Mouse (Mus musculus) mouse trophoblast stem cell (cell line): ENCODE results near the gene Tmem259.

Source experiments
- in situ Hi-C, 2 experiments: fragments of 300-500 bp; cut with MseI, MboI; formaldehyde crosslinking; loops; 2 replicates in 1 of 2; 3 replicates in 1 of 2; pipeline ENCODE4 v1.15.1; 2025

Tmem259 gene

GRCm38 (mm10) chr10:79984195-79984816, at the start of gene Tmem259:
TSS of gene Tmem259 (minus strand) at chr10:79984330.
- in situ Hi-C loops, result no loop called here

GRCm38 (mm10) chr10:80032799-80033480, 48.8 kb upstream of the Tmem259 start:
- in situ Hi-C loops, result no loop called here

- in situ Hi-C loops, result no loop called here
Observed at GRCm38 (mm10) chr10:80030736-80031135, 46.6 kb upstream of the Tmem259 start.

- in situ Hi-C loops, result no loop called here
Observed at GRCm38 (mm10) chr10:80030191-80030590, 46.1 kb upstream of the Tmem259 start.

GRCm38 (mm10) chr10:80028521-80028846, 44.4 kb upstream of the Tmem259 start:
- in situ Hi-C loops, result no loop called here

- in situ Hi-C loops, result no loop called here
Observed at GRCm38 (mm10) chr10:80027681-80028520, 43.8 kb upstream of the Tmem259 start.

GRCm38 (mm10) chr10:80025889-80026288, 41.8 kb upstream of the Tmem259 start:
- in situ Hi-C loops, result no loop called here

- in situ Hi-C loops, result no loop called here
Observed at GRCm38 (mm10) chr10:80025463-80025862, 41.3 kb upstream of the Tmem259 start.

- in situ Hi-C loops, result no loop called here
Observed at GRCm38 (mm10) chr10:80025044-80025347, 40.9 kb upstream of the Tmem259 start.

- in situ Hi-C loops, result no loop called here
Observed at GRCm38 (mm10) chr10:80024229-80025043, 40.3 kb upstream of the Tmem259 start.

GRCm38 (mm10) chr10:80023758-80024157, 39.6 kb upstream of the Tmem259 start:
- in situ Hi-C loops, result no loop called here

GRCm38 (mm10) chr10:80022806-80023205, 38.7 kb upstream of the Tmem259 start:
- in situ Hi-C loops, result no loop called here

- in situ Hi-C loops, result no loop called here
Observed at GRCm38 (mm10) chr10:80022164-80022563, 38.0 kb upstream of the Tmem259 start.

GRCm38 (mm10) chr10:80021320-80021641, 37.2 kb upstream of the Tmem259 start:
- in situ Hi-C loops, result no loop called here

- in situ Hi-C loops, result no loop called here
Observed at GRCm38 (mm10) chr10:80020603-80021319, 36.6 kb upstream of the Tmem259 start.

GRCm38 (mm10) chr10:80020191-80020590, 36.1 kb upstream of the Tmem259 start:
- in situ Hi-C loops, result no loop called here

GRCm38 (mm10) chr10:80019471-80020131, 35.5 kb upstream of the Tmem259 start:
- in situ Hi-C loops, result no loop called here

GRCm38 (mm10) chr10:80018739-80019297, 34.7 kb upstream of the Tmem259 start:
- in situ Hi-C loops, result no loop called here

- in situ Hi-C loops, result no loop called here
Observed at GRCm38 (mm10) chr10:80017771-80018170, 33.6 kb upstream of the Tmem259 start.

GRCm38 (mm10) chr10:80017361-80017760, 33.2 kb upstream of the Tmem259 start:
- in situ Hi-C loops, result no loop called here

GRCm38 (mm10) chr10:80016931-80017330, 32.8 kb upstream of the Tmem259 start:
- in situ Hi-C loops, result no loop called here
